Mouse (Mus musculus) brain, embryonic 14.5 days (tissue): ENCODE results near the gene Ano6. TPM values are rescaled to one million over a fixed set of nuclear protein-coding genes. Genes with fewer than 3 reads are reported as not detected.
A peak's percentile ranks its signal among the peaks of the same experiment; 100 is the strongest.

Experiments used
- DNase-seq: peaks from one replicate; pipeline ENCODE4 v3.0.0-alpha.2; 2011; ENCODE audit warnings: low read depth
- CTCF ChIP-seq: fragments of 200-500 bp; IDR thresholded peaks from 2 replicates; pipeline ENCODE4 v1.5.1; 2012; ENCODE audit warnings: inconsistent platforms, mild to moderate bottlenecking, moderate library complexity, borderline replicate concordance; ENCODE audit not compliant: insufficient read depth, insufficient read length; ENCODE audit errors: extremely low read depth
- POLR2A ChIP-seq: fragments of 200-500 bp; IDR thresholded peaks from 2 replicates; pipeline ENCODE4 v1.6.1; 2012; ENCODE audit warnings: mild to moderate bottlenecking, inconsistent platforms, borderline replicate concordance; ENCODE audit not compliant: poor library complexity, insufficient read depth, insufficient read length, severe bottlenecking; ENCODE audit errors: extremely low read depth
- polyA plus RNA-seq: library from polyadenylated mRNA; depleted of rRNA; stranded (reverse); fragments of >200 nt; gene quantifications from 2 replicates; pipeline ENCODE4 v1.2.3, GENCODE M21; 2012; rRNA removed

Gene Ano6
- polyA plus RNA-seq, result 26.0 and 32.5 TPM in 2 replicates

- peak; percentile 99 for DNase-seq
- TF ChIP-seq POLR2A, result peak; percentile 69
- TF ChIP-seq CTCF, result no peak
Observed at GRCm38 (mm10) chr15:95790529-95791071, at the start of gene Ano6. Ano6 (plus strand) TSS chr15:95790843.

- DNase-seq, result no peak
- no peak for TF ChIP-seq CTCF
- no peak for TF ChIP-seq POLR2A
Observed at GRCm38 (mm10) chr15:95742955-95743354, 47.7 kb upstream of the Ano6 start.

- TF ChIP-seq POLR2A, result no peak
- TF ChIP-seq CTCF, result no peak
Observed at GRCm38 (mm10) chr15:95743856-95744255, 46.8 kb upstream of the Ano6 start.

GRCm38 (mm10) chr15:95745346-95746106 is 45.1 kb upstream of the Ano6 start:
- TF ChIP-seq POLR2A (no peak), CTCF (no peak)
- peak; percentile 67 for DNase-seq

More at GRCm38 (mm10) chr15:95743856-95744255, 46.8 kb upstream of the Ano6 start:
- DNase-seq, result no peak

- no peak for DNase-seq
- TF ChIP-seq CTCF (no peak), POLR2A (no peak)
Observed at GRCm38 (mm10) chr15:95746513-95746912, 44.1 kb upstream of the Ano6 start.

GRCm38 (mm10) chr15:95746955-95747931 is 43.4 kb upstream of the Ano6 start:
- no peak for DNase-seq
- TF ChIP-seq POLR2A (no peak), CTCF (no peak)

GRCm38 (mm10) chr15:95749216-95749615 is 41.4 kb upstream of the Ano6 start:
- DNase-seq, result no peak
- TF ChIP-seq POLR2A (no peak), CTCF (no peak)

- no peak for TF ChIP-seq POLR2A
- no peak for TF ChIP-seq CTCF
Observed at GRCm38 (mm10) chr15:95750038-95750437, 40.6 kb upstream of the Ano6 start.

GRCm38 (mm10) chr15:95751832-95752676 is 38.6 kb upstream of the Ano6 start:
- no peak for DNase-seq
- TF ChIP-seq CTCF (no peak), POLR2A (no peak)

More at GRCm38 (mm10) chr15:95750038-95750437, 40.6 kb upstream of the Ano6 start:
- no peak for DNase-seq

- no peak for DNase-seq
- TF ChIP-seq POLR2A (no peak), CTCF (no peak)
Observed at GRCm38 (mm10) chr15:95752677-95753019, 38.0 kb upstream of the Ano6 start.
